Mouse (Mus musculus): ENCODE results near the gene Nadsyn1.

Nadsyn1 gene

DNA sequence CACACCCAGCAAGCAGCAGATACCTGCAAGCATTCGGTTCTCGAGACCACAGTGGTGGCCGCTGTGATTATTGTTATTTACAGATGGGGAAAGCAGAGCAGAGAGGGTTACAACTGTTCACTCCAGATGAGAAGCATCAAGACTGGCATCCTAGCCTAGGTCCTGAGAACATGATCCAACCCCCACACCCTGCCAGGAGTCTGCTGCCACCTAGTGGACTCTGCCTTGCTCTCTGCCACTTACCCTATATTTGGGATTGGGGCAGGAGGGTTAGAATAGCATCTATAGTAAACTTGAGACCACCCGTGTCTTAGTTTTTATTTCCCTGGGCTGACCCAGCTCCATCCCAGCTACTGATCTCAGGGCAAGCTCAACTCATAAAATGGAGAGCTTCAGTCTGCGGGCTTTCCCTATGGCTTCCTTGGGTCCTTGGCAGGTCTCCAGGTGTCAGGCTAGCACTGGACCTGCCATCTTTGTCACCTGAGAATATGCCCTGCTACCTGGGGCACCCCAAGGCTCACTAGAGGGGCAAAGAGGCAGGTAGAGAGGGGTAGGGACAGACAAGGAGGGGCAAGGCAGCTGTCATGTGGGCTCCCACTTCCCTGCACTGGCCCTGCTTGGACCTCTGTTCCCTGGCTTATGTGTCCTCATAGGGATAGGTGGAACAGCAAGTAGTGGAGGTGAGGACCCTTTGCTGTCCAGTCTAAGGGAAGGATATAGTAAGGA lies 68.5 kb downstream of the Nadsyn1 start:
- DNase-seq = peak; percentile 52

DNA sequence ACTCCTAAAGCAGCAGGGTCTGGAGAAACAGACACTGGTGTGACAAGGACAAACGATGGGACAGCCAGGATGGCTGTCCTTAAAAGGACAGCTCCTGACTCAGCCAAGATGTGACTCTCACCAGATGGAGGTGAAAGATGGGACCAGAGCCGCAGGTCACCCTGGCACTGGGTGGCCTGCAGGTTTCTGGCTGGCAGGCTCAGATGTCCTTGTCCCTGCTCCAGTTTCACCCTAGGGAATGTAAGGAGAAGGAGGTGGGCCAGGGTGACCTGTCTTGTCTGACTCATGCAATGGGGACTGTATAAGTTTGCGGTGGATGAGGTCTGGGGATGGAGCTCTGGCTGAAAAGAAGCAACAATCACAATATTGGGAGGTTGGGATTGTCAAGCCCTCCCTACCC lies 70.0 kb downstream of the Nadsyn1 start:
- DNase-seq = no peak

DNA sequence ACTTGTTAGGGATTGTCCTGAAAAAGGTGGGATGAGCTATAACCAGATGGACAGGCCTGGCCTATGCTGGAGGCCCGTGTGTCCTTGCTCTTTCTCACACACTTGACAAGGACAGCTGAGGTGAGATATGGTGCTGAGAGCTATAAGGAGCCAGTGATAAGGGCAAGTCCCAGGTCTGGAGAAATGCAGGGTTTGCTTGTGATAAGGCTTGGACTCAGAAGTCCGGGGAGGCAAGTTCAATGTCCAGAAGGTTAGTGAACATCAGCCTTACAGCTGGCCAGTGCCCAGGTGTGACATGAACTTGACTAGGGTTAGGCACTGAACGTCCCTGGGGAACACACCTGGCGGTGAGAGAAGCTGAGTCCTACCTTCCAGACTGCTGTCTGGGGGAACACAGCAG lies 70.6 kb downstream of the Nadsyn1 start:
- DNase-seq = no peak

DNA sequence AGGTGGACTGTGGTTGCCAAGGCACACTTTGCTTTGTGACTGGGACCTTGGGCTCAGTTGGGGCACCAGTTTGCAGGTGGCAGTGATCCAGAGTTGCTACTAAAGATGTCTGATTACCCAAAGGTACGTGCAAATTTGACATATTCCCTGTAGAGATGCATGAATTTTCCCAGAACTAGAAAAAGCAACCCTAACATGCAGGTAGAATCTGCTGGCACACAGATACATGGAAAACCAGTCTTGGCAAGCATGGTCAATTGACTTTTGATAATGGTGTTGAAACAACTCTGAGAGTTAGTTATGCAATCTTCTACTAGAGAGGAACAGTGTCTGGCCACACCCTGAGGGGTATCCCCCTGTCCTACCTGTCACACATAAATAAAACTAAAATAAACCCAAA lies 71.3 kb downstream of the Nadsyn1 start:
- no peak for DNase-seq

DNA sequence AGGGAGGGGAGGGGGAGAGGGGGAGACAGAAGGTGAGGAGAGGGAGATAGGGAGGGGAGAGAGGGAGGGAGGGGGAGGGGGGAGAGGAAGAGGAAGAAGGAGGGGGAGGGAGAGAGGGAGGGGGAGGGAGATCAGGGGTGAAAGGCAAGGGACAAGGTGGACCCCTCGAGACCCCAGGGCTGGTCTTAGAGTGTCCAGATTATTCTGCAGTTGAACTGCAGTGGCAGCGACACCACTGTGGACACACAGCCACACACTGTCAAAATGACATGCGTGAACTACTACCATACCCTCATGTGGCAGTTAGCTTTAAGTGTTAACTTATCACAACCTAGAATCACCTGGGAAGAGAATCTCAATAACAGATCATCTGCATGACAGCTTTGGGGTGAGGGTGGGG lies 73.6 kb downstream of the Nadsyn1 start:
- DNase-seq = no peak

DNA sequence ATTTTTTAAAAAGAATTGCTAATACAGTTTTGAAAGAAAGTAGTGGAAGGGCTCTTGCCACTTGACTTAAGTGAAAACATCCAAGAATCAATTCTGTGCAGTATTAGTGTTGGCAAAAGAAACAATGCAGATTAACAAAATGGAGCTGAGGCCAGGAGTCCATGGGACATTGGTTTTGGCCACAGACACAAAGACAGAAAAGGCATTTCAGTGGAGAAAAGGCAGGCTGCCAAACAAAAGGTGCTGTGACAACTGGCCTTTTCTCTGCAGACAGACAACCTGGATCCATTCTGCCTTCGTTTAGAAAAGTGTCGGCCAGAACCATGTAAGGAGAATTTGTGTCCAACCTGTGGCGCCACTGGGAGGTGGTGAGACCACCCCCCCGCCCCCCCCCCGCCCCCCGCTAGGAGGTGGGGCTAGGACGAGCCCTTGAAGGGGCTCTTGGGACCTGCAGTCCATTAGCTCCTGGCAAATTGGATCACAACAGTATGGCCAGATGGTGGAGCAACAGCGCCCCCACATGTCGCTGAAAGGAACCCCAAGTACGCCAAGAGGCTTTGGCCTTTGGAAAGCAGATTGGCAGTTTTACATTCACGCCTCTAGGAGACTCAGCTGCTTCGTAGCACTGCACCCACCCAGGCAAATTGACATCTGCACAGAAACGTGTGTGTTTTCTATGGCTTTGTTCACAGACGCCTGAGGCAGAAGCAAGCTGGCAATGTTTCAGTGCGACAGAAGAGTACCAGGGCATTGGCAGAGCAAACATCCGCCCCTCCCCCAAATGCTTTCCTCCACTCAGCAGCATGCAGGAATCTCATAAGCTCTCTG lies 74.4 kb downstream of the Nadsyn1 start:
- peak; percentile 93 for DNase-seq
